Mouse (Mus musculus) kidney, adult 9 months (tissue): Measurements from ENCODE around the gene Npc1l1.
"Not testable (repeated sequence)": the region's sequence is repeated elsewhere in the genome, so short reads cannot be mapped to it uniquely, and the experiment has no call there.

Experiments
- DNase-seq: peaks from one replicate; pipeline ENCODE4 v3.0.0; 2022

The Npc1l1 gene

GRCm38 (mm10) chr11:6230012-6230411 is at the start of gene Npc1l1:
Gene Npc1l1 (minus strand): TSS chr11:6230143.
- no peak for DNase-seq

- peak; percentile 42 for DNase-seq
These were observed 46.5 kb upstream of the Npc1l1 start for GRCm38 (mm10) chr11:6276466-6276865.

GRCm38 (mm10) chr11:6275094-6275484 is 45.1 kb upstream of the Npc1l1 start:
- no peak for DNase-seq

GRCm38 (mm10) chr11:6274387-6275093 is 44.6 kb upstream of the Npc1l1 start, which contains the start of gene Tmed4:
Gene Tmed4 (minus strand): TSS chr11:6274870.
- peak; percentile 99 for DNase-seq

GRCm38 (mm10) chr11:6273607-6274006 is 43.7 kb upstream of the Npc1l1 start:
- peak; percentile 62 for DNase-seq

- peak; percentile 97 for DNase-seq
These were observed 37.6 kb upstream of the Npc1l1 start, which contains the start of gene Ddx56 for GRCm38 (mm10) chr11:6267320-6268254. Gene Ddx56 (minus strand): TSS chr11:6267772.

- no peak for DNase-seq
These were observed 36.7 kb upstream of the Npc1l1 start for GRCm38 (mm10) chr11:6266621-6267020.

GRCm38 (mm10) chr11:6261434-6262082 is 31.6 kb upstream of the Npc1l1 start:
- peak; percentile 72 for DNase-seq

- DNase-seq = no peak
These were observed 29.5 kb upstream of the Npc1l1 start for GRCm38 (mm10) chr11:6259413-6259812.

- DNase-seq = peak; percentile 44
These were observed 26.6 kb upstream of the Npc1l1 start for GRCm38 (mm10) chr11:6256490-6257072.

- not testable (repeated sequence) for DNase-seq
These were observed 24.7 kb upstream of the Npc1l1 start for GRCm38 (mm10) chr11:6254602-6255001.

- no peak for DNase-seq
These were observed 22.9 kb upstream of the Npc1l1 start for GRCm38 (mm10) chr11:6252824-6253223.

- no peak for DNase-seq
These were observed 22.3 kb upstream of the Npc1l1 start for GRCm38 (mm10) chr11:6252248-6252647.

GRCm38 (mm10) chr11:6244707-6245106 is 14.8 kb upstream of the Npc1l1 start:
- DNase-seq = no peak

GRCm38 (mm10) chr11:6233025-6233424 is 3.1 kb upstream of the Npc1l1 start:
- DNase-seq = no peak

- DNase-seq = peak; percentile 9
These were observed 5.3 kb downstream of the Npc1l1 start for GRCm38 (mm10) chr11:6224541-6225229.

GRCm38 (mm10) chr11:6222187-6222586 is 7.8 kb downstream of the Npc1l1 start:
- DNase-seq = no peak

GRCm38 (mm10) chr11:6219967-6220366 is 10.0 kb downstream of the Npc1l1 start:
- DNase-seq = no peak

- no peak for DNase-seq
These were observed 11.6 kb downstream of the Npc1l1 start for GRCm38 (mm10) chr11:6218189-6218896.

- no peak for DNase-seq
These were observed 13.1 kb downstream of the Npc1l1 start for GRCm38 (mm10) chr11:6216834-6217233.

- no peak for DNase-seq
These were observed 21.8 kb downstream of the Npc1l1 start for GRCm38 (mm10) chr11:6208158-6208557.
